Mouse (Mus musculus) frontal cortex, adult (tissue): ENCODE results near the gene Cldn14.
"Not testable (repeated sequence)": the region's sequence is repeated elsewhere in the genome, so short reads cannot be mapped to it uniquely, and the experiment has no call there.

ENCODE experiments used
- ATAC-seq: cut with Nextera tagmentation; 2 replicates; pipeline ENCODE4 v1.9.2; 2017; ENCODE audit warnings: mild to moderate bottlenecking, moderate library complexity, mixed read lengths; ENCODE audit not compliant: low TSS enrichment

Cldn14 gene

GRCm38 (mm10) chr16:94008737-94009136, at the start of gene Cldn14:
Gene Cldn14, minus strand, starts transcription at chr16:94008837.
- ATAC-seq = no peak

- ATAC-seq = no peak
Measured at GRCm38 (mm10) chr16:94055576-94055975, 46.9 kb upstream of the Cldn14 start.

DNA sequence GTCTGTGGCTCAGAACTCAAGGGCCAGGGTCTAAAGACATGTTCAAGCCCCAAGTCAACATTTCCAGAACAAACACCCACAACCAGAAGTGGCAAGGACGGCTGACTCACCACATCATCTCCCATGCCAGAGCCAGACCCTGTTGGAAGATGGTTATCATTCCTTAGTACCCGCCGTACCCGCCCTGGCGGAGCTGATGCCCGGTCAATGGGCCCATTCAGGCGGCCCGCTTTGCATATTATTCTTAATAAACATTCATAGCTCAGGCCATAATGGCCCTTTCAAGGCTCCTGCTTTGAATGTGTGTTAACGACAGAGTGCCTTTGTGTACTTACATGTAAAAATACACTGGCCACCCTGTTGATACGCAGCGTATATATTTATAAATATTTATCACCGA, 46.5 kb upstream of the Cldn14 start:
- no peak for ATAC-seq

- no peak for ATAC-seq
Measured at GRCm38 (mm10) chr16:94050368-94050767, 41.7 kb upstream of the Cldn14 start.

DNA sequence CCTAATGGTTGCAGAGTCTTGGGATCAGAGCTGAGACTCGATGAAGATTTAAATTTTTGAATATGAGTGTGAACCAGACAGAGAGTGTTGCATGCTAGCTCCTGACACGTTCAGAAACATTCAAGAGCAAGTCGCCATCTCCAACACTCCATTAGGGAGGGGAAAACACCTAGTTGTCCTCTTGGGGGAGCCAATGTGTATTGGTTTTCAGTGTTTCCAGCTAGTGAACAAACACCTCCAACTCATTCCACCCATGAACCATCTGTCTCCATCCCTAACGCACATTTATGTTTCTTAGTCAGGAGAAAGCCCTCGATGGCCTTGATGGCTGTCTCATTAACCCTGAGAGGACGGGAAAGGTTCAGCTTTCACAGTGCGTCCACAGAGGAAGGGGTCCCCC, 36.4 kb upstream of the Cldn14 start:
- peak; percentile 52; the same call in 1 of the 2 replicates for ATAC-seq

DNA sequence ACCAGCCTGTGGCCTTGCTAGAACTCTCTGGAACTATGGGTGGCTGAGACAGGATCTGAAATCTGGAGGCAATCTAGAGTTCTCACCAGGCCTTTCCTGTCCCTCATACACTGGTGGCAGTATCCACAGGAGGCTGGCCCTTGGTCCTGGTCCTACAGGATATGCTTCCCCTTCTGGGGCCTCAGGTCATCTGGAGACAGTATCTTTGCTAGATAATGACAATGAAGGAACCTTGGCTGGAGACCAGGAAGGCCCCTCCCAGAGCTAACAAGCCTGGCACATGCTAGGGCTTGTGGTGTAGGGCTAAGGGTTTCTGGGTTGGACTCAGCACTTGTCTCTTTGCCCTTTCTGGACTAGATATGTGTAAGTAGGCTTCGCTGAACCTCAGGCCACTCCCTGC, 35.2 kb upstream of the Cldn14 start:
- ATAC-seq = no peak

DNA sequence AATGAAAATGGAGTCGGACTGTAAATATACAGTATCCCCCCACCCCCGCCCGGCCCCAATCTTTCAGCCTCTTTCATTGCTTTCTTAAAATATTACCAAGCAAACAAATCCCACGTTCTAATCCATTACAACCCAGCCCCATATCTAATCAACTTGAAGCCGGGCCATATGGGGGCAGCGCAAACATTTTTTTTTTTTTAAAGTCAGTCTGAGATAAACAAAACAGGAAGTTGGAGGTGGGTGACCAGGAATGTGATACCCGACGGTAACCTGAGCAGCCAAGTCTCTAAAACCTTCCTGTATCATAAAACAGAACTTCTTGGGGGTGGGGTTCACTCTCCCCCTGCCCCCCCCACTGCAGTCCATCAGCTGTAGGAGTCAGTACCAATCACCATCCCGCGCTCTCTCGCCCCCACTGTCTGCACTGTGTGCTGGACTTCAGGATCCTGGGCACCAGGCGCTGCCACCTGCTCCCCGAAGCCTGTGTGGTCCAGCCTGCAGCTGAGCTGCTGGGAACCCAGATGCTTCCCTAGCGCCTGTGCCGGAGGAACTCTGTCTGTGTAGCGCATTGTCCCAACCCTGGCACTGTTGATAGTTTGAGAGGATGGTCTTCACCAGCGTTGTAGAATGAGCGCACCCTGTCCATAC, 32.6 kb upstream of the Cldn14 start:
- no peak for ATAC-seq

DNA sequence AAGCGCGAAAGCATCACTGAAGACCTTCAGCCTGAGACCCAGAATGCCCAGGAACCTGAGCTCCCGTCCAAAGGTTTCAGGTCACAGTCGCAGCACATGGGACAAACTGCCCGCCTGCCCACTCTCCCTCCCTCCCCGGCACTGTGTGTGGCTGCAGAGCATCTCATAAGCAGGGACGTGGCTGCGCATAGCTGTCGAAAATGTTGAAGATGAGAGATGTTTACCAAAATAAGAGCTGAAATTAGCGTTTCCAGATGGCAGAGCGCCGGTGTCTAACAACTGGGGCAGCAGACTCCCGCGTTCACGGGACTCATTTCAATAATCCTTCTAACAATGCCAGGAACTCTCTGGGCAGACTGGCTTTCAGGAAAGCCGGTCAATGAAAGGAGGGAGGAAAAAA, 31.8 kb upstream of the Cldn14 start:
- ATAC-seq = no peak

- no peak for ATAC-seq
Measured at GRCm38 (mm10) chr16:94038986-94039341, 30.3 kb upstream of the Cldn14 start.

- peak; percentile 50; the same call in 1 of the 2 replicates for ATAC-seq
Measured at GRCm38 (mm10) chr16:94038272-94038985, 29.8 kb upstream of the Cldn14 start.

DNA sequence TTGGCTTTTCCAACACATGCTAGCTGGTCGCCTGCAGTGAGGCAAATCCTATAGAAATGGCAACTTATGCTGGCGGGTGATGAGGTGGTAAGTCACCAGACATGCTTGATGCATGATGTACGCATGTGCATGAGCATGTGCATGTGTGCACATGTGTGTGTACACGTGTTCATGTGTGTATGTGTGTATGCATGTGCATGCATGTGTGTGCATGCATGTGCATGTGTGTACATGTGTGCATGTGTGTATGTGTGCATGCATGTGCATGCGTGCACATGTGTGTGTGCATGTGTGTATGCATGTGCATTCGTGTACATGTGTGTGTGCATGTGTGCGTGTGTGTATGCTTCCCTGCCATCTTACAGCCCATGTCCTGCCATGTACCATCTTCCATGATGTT, 28.6 kb upstream of the Cldn14 start:
- no peak for ATAC-seq

DNA sequence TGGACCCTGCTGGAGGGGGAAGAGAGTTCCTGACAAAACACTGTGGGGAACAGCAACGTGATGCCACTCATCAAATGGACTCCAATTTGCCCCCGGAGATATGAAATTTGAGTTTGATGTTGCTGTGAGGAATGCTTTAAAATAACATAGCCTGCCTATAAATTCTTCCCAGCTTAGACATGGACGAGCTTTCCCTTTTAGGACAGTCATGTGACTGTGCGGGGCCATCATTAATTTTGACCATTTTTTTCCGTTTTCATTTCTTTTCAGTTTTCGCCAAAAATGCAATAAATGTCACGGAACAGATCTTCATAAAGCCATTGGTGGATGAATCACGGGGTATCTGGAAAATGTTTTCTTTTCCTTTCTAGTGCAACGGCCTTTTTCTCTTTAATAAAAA, 25.5 kb upstream of the Cldn14 start:
- ATAC-seq = no peak

DNA sequence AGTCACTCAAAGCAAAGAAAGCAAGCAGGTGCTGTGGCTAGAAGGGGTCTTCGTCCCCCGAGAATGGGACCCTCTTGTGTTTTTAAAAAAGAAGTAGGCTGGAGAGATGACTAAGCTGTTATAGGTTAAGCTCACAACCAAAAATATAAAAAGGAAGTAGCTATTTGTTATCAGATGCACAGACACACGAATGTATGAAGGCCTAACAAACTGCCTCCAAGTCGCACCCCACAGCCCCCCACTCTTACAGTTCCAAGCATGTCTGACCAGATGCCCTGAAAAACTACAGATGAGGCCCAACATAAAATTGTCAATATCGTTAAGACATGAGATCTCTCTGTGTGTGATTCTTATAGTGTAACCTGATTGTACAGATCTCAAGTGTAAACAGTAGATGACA, 23.6 kb upstream of the Cldn14 start:
- no peak for ATAC-seq

DNA sequence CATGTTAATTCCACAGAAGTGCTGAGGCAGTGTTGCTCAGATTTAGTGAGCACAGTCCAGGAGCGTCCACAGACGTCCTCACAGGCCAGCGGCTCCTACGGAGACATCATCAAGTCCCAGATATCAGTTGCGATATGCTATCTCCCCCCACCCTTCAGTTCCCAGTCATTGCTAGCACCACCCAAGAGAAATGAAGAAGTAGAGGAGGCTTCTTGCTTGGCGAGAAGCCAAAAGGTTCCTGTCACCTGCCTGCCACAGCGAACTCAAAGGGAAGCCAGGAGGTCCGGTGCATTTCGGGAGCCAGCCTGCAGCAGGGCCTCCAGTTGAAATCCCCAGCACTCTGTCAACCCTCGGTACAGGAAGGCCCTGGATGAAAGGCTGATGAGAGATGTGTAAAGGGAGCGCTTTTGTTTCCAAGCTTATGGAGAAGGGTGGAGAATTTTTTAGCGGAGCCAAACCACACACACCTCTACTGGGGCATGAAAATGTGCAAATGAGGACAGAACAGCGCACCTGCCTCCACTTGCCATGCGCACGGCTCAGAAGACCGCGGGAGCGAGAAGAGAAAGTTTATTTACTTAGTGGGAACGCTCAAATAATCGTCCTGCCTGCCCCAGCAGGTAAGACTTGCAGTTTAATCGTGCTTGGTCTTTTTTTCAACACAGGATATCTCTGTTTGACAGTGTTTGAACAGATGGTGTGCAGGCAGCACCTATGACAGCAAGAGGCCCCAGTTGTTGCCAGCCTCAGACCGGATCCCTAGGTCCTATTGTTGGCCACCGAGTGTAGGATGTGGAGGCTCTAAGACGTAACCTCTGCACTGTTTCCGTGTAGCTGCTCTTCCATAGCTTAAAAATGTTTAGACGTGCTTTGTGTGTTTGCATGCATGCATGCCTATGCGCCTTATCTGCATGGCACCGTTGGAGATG, 15.0 kb upstream of the Cldn14 start:
- ATAC-seq = no peak

GRCm38 (mm10) chr16:94019725-94020124, 11.1 kb upstream of the Cldn14 start:
- not testable (repeated sequence) for ATAC-seq

- ATAC-seq = no peak
Measured at GRCm38 (mm10) chr16:94017953-94018352, 9.3 kb upstream of the Cldn14 start.

DNA sequence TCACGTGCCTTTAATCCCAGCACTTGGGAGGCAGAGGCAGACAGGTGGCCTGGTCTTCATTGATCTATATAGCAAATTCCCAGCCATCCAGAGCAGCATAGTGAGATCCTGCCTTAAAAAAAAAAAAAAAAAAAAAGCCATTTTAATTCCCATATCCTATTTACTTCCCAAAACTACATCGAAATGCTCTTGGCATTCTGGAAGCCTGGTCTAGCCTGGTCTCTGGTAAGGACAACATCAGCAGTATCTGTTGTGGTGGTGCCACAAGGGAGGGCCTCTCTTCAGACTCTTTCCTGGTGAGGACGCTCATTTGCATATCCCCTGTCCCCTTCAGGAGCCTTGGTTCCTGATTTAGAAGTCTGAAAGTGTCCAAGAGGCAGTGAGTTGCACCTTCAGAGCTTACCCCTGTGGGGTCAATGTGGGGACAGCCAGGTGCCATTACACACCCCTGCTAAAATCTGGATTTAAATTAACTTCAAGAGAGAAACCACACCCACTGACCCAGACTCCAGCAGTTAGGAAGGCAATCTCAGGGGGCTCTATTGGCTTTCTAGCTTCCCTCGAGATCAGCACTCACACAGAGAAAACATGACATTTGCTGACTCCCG, 6.0 kb upstream of the Cldn14 start:
- no peak for ATAC-seq

DNA sequence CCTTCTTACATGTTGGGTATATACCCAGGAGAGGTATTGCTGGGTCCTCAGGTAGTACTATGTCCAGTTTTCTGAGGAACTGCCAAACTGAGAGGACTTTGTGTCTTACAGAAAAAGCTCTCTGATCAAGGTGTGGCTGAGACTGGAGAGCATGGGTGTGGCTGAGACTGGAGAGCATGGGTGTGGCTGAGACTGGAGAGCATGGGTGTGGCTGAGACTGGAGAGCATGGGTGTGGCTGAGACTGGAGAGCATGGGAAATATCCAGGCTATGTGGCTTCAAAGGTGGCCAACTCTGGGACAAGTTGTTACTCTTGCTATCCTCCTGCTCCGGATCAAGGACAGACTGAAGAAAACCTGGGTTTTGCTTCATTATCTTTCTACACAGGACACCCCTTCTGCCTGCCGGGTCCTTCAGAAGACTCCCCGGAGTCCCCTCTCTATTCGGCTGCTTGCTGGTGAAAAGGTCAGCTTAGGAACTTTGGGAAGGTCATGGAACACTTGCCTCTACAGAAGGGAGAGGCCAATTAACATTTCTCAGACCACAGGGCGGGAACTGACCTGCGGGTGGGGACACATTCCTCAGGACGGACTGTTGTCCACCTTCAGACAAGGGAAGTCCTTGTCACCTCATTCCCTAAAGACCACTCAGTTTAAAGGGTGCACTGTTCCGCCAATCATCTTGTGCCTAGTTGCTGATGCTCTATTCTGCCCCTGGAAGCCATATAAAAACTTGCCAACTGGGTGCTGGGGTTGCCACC, 4.9 kb upstream of the Cldn14 start:
- ATAC-seq = not testable (repeated sequence)

DNA sequence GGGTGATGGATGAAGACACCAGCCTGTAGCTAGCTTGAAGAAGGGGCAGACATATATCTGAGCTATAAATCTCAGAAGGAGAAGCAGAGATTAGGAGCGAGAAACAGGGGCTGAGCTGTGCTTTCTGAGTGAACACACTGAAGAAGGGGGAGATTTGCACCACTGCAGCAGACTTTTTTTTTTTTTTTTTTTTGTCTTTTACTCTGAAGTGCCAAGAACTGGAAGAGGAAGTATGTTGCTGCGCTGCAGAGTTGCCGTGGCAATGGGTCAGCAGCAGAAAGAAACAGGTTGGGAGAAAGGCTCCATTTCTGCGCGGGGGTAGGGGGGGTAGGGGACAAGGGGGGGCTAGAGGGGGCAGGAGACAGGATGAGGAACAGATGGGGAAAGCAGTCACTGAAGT, 2.6 kb upstream of the Cldn14 start:
- no peak for ATAC-seq

GRCm38 (mm10) chr16:94010633-94011032, 2.0 kb upstream of the Cldn14 start:
- ATAC-seq = no peak

- ATAC-seq = no peak
Measured at GRCm38 (mm10) chr16:94010156-94010555, 1.5 kb upstream of the Cldn14 start.
